Mouse (Mus musculus): ENCODE results near the gene Wdr34.
"Not testable (repeated sequence)": the region's sequence is repeated elsewhere in the genome, so short reads cannot be mapped to it uniquely, and the experiment has no call there.

Gene Wdr34

DNA sequence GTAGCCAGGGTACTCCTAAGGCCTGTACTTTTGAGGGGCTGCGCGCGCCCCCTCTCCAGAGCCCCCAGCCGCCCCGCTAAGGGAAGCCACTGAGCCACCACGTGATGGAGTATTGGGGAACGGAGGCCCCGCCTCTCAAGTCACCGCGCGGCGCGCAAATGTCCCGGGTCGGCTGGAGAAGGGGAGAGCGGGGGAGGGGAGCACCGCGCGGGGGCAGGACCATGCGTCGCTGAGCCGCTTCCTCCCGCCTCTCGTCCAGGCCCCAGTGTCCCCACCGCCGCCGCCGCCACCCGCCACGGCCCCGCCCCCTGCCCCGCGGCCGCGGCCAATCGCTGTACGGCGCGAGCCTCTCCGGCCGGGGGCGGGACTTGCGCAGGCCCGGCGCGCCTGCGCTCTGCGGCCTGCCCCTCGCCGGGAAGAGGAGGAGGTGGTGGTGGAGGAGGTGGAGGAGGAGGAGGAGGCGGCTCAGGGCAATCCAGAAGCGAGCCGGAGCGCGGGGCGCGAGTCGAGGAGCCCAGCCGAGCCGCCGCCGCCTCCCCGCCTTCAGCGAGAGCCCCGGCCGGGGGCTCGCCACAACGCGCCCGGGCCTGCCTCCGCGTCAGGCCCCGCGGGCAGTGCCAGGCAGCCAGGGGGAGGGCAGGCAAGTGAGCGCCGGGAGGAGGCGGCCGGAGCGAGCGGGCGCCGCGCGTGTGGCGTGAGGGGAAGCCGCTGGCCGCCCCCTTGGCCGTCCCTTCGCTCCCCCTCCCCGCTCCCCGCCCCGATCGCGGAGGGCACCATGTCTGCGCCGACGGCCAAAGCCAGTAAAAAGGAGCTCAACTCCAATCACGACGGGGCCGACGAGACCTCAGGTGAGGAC, 17.6 kb upstream of the Wdr34 start:
- DNase-seq (ENCODE audit: extremely low spot score), result peak; percentile 98

DNA sequence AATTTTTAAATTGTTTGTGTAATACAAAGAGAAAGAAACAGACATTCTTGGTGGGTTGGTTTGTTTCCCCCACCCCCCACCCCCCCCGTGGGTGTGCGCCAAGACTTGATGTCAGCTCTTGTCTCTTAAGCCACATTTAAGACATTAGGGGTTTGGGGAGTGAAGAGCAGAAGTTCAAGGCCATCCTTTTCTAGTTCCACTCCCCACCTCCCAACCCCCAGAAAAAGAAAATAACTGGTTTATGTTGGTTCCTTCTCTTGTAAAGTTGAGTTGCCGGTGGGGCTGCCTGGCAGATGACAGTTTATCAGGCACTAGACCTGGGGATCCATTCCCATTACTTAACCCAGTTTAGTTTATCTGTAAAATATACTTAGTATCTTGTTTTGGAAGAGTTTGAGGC, 15.6 kb upstream of the Wdr34 start:
- no peak for DNase-seq (ENCODE audit: extremely low spot score)

DNA sequence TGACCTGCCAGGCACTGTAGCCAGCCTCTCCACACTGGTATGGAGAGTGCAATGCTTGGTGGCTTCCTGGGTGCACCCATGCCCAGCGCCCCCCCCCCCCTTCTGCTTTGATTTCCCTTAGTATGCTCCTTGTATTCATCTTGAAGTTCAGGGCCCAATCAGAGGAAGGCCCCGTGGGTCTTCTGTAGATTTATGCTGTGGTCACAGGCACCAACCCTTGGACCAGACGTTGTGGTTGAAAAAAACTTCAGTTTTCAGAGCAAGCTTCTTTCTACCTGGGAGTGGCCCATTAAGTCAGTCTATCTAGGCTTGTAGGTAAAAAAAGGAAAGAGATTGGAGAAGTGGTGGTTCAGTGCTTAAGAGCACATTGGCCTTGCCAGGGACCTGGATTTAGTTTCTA, 15.1 kb upstream of the Wdr34 start:
- no peak for DNase-seq (ENCODE audit: extremely low spot score)

DNA sequence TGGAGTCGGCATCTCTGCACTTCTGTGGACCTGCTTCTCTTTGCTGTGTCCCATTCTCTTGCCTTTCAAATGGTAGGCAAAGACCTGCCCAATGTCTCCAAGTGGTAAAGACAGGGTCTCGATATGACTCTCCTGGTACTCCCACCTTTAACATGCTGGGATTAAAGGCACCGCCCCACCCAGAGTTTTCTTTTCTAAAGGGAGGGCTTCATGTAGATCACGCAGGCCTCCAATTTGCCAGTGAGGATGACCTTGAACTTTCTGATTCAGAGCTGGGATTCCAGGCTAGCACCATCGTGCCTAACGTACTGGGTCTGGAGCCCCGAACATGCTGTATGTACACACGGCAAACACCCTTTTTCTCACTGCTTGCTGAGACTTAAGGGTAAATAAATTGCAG, 14.6 kb upstream of the Wdr34 start:
- DNase-seq (ENCODE audit: extremely low spot score), result peak; percentile 25

DNA sequence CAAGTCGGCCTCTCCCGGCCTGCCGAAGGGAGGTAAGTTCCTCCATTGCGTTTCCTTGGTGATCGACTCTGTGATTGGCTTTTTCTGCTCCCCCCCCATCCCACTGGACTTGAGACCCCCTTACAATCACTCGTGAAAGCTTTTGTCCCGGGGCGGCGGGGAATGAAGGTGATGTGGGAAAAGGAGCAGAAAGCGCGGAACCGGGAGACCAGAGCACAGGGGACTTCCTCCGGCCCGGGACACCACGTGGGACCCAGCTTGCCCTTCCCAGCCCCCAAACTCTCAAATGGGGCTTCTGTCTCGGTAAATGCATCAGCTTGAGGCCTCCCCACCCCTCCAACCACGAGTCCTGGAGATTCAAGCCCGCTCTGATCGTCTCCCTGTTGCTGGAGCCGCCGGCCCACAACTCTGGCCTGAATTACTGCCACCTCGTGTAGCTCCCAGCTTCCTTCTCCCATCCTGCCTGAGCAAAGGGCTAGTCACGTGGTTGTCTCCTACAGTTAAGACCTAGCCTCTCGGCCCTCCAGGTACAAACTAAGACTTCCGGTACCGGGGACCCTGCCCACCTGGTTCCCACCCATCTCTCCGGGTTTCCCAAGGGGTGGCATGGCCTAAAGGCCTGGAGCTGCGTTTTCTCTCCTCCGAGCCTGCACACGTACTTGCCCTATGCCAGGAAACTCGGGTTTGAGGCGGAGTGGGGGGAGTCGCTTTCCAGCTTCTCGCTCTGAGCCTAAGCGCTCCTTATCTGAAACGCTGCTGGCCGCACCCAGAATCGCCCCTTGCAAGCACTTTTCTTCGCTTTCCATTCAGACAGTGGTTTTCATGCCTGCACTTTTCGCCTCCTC, 13.8 kb upstream of the Wdr34 start:
- peak; percentile 87 for DNase-seq (ENCODE audit: extremely low spot score)

DNA sequence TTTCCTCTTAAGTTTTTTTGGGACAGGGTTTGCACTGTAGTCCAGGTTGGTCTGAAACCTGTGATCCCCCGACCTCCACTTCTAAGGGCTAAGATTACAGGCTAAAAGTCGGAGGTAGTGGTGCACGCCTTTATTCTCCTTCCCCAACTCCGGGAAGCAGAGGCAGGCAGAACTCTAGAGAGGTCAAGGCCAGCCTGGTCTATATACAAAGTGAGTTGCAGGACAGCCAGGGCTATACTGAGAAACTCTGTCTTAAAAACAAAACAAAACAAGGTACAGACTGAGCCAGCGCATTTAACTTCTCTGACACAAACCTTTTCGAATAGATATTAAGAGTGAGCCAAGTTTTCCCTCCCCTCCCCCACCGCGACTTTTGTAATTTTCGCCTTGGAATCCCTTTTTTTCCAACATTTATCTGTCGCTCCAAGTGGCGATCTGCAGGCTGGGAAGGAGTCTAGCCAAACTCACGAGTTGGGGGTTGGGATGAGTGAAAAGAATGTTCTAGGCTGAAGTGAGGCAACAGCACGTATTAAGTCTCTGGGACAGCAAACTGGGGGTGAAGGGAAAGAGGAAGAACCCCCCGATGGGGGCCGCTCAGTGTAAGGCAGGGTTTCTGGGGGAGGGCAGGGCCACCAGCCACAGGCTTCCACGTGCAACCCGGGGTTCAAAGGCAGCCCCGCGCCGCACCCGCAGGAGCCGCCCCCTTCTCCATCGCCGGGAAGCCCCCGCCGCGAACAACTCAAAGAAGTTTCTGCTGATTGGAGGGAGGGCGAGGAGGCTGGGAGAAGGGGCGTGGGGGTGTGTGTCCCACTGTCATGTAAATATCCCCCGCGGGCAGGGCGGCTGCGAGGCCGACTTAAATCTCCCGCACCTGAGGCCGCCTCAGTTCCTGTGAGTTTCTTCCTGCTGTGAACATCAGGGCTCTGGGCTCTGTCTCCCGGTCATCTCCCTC, 12.8 kb upstream of the Wdr34 start:
- peak; percentile 89 for DNase-seq (ENCODE audit: extremely low spot score)

DNA sequence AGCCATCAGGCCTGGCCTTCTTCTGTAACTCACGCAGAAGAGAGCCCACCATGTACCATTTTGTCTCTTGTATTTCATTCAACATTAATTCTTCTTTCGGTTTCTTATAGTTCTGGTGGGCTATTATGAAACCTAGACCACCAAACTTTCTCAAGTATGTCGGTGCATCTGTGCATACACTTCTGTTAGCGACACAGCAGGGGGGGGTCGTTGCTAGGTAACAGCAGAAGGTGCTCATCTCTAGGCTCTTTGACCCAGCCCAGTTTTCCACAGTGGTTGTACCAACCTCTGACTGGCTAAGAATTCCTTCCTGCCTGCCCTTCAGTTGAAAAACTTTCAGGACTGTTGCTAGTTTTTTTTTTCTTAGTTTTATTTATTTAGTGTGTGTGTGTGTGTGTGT, 9.7 kb upstream of the Wdr34 start:
- peak; percentile 37 for DNase-seq (ENCODE audit: extremely low spot score)

DNA sequence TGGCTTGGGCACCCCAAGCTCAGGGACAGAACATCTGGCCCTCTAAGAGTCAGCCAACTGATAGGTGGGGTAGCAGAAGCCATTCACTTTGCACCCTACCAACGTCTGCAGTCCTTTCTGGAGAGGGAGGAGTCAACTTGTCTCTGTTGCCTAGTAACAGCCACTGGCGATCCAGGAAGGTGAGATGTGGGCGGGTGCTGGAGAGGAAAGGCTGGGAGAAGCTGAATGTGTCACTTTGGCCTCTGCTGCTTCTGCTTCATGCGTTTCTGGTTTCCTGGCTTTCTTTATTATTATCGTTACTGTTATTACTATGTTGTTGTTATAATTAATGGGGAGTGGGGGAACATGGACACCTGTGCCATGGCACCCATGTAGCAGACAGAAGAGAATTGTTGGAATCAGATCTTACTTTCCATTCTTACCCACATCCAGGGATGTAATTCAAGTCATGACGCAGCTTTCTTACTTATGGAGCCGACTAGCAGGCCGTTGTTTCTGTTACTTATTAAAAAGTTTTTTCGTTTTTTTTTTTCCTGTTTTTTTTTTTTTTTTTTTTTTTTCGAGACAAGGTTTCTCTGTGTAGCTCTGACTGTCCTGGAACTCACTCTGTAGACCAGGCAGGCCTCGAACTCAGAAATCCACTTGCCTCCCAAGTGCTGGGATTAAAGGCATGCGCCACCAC, 8.7 kb upstream of the Wdr34 start, which contains the start of gene Set:
TSS of gene Set (plus strand) at position 156 of the 682 bp plus-strand sequence.
- no peak for DNase-seq (ENCODE audit: extremely low spot score)

DNA sequence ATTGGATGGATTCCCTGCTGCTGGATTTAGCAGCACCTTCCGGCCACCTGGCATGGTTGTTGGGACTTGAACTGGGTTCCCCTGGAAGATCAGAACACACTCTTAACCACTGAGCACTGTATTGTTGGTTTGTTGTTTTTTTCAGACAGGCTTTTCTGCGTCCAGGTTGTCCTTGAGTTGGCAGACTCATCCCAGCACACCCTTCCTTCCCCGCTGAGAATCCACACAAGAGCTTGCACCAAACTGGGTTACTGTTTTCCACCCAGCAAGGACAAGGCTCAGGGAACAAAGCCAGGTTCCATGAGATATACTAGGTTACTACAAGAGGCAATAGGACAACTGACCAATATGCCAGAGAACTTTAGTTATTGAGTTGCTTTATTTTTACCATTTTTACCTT, 8.1 kb upstream of the Wdr34 start:
- no peak for DNase-seq (ENCODE audit: extremely low spot score)

DNA sequence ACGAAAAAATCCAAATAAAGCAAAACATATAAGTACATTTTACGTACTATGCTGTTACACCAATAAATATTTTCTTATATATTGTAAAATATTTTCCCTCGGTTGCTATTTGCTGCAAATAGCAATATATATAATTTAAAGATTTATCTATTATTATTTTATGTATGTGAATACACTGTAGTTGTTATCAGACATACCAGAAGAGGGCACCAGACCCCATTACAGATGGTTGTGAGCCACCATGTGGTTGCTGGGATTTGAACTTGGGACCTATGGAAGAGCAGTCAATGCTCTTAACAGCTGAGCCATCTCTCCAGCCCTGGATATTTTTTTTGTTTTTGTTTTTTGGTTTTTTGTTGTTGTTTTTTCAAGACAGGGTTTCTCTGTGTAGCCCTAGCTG, 6.6 kb upstream of the Wdr34 start:
- not testable (repeated sequence) for DNase-seq (ENCODE audit: extremely low spot score)

DNA sequence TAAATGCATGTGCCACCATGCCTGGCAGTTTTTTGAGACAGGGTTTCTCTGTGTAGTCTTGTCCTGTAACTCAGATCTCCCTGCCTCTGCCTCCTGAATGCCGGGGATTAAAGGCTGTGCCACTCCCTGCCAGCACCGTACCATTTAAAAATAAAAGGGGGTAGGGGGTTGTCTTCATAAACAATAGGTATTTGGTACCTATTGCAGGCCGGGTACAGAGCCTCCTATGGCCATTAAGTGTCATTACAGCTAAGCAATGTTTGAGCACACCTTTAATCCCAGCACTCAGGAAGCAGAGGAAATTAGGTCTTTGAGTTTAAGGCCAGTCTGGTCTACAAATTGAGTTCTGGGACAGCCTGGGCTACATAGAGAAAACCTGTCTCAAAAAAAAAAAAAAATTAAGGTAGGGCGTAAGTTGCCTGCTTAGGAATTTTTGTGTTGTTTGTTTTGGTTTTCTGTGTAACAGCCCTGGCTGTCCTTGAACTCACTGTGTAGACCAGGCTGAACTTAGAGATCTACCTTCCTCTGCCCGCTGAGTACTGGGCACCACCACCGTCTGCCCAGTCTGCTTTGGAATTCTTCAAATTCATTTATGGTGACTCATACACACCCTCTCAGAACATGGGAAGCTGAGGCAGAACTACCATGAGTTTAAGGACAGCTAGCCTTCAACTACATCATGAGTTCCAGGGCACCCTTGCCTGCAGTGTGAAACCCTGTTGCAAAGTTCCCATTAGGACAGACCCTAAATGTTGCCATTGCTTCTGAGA, 3.5 kb upstream of the Wdr34 start:
- no peak for DNase-seq (ENCODE audit: extremely low spot score)

DNA sequence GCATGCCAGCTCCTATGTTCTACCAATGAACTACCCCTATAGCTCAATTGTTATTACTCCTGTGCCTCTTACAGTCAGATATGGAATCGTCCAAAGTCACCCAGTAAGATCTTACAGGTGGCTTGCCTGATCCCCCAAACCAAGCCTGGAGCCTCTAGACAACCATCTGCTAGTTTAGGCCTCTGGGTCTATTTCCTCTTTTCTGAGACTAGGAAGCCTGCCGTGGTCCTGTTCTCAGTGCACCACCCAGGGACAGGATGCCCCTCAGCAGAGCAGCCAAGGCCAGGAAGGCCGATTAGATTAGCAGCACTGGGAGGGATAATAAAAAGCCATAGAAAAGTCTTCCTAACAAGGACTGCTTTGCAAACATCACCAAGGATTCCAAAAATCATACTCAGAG, 1.1 kb upstream of the Wdr34 start:
- no peak for DNase-seq (ENCODE audit: extremely low spot score)

DNA sequence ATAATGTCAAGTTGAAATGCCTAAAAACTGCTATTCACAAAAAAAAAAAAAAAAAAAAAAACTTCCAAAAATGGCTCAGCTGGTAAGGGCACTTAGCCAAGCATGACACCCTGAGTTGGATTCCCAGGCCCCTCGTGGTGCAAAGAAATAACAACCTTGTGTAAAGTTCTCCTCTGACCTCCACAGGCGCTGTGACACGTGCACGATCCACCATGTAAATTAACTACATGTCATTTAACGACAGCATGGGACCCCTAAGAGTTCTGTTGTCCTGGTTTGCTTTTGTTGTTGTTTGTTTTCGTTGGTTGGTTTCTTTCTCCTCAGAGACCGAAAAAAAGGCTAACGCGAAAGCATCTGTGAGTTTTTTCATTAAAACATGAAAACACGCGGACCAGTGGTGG, 580 bp downstream of the Wdr34 start:
- DNase-seq (ENCODE audit: extremely low spot score), result no peak

DNA sequence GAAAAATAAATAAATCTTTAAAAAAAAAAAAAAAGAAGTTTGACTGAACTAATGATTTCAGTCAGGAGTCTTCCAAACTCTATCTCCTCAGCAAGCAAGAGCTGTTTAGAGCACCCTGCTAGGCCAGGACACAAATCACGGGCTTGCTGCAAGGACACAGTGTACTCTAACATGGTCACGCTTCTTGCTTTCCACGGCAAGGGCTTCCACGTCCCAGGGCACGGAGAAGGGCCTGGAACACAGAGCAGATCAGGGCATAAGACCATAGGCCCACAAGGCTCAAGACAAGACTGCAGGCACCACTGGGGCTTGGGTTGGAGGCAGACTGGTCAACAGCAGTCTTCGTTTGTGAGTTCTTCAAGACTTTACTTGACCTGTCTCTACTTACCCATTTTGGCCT, 1.6 kb downstream of the Wdr34 start:
- no peak for DNase-seq (ENCODE audit: extremely low spot score)

DNA sequence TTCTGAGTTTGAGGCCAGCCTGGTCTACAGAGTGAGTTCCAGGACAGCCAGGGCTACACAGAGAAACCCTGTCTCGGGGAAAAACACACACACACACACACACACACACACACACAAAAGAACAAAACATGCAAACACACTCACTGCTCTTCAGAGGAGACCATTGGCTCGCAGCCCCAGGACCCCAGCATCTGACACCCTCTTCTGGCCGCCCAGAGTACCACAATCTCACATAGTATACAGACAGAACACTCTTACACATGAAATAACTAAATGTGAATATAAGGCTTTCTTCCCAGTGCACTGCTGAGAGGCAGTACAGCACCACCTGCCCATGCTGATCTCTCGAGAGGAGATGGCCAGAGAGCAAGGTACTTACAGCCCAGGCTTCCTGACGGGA, 4.1 kb downstream of the Wdr34 start:
- no peak for DNase-seq (ENCODE audit: extremely low spot score)

DNA sequence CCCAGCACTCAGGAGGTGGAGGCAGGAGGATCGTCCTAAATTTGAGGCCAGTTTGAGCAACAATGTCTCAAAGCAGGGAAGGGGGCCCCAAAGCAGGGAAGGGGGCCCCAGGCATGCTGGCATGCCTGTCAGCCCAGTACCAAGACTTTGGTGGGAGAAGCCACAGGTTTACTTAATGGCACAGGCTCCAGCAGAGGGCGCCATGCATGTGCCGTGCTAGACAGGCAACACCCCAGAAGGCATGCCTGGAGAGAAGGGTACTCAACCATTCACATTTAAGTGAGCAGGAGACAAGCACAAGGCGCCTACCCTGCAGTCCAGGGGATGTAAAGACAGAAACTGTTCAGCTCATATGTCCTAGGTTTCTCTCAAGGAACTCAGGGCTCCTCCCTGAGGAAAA, 6.2 kb downstream of the Wdr34 start:
- DNase-seq (ENCODE audit: extremely low spot score), result peak; percentile 76

DNA sequence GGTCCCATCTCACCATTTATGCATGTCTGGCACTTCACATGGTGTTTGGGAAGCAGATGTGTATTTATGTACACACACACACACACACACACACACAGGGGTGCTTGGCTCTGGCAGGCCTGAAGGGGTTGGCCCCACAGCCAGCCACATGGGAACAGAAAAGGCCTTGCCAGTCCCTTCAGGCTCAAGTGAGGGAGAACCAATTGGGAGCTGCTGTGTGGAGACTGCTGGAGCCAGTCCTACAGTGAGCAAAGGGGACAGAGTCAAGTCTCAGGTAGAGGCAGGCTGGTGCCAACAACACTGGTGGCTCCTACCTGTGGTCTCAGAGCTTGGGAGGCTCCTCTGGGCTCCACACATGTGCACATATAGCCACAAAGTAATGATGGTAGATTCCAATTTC, 9.0 kb downstream of the Wdr34 start:
- DNase-seq (ENCODE audit: extremely low spot score), result no peak

DNA sequence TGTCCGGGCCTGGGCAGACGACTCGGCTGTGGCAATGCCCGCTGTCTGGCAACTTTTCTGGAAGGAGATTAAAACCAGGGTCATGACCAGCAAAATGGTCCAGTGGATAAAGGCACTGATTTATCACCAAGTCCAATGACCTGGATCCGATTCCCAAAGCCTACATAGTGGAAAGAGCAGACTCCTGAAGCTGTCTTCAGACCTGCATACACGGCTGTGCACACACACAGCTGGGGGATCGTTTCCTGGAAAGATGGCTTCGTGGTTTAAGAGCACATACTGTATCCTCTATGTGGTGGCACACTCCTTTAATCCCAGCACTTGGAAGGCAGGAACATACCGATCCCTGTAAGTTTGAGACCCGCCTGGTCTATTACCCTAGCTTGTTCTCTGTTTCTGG, 10.3 kb downstream of the Wdr34 start:
- no peak for DNase-seq (ENCODE audit: extremely low spot score)

DNA sequence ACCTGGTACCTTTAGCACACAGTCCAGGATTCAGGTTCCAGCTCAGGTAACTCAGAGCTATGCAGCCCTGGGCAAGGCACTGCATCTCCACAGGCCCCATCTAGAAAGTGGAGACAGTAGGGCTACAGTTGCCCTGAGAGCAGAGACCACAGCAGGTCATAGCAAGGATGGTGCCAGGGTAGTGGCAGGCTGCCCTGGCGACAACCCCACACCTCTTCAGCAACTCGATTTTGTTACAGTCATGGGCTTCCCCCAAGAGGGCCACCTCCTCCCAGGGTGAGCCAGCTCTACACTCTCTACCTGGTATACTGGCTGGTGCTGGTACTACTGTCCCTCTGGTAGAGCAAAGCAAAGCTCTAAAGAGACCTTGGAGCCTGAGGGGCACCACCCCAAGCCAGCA, 10.9 kb downstream of the Wdr34 start:
- DNase-seq (ENCODE audit: extremely low spot score), result no peak

DNA sequence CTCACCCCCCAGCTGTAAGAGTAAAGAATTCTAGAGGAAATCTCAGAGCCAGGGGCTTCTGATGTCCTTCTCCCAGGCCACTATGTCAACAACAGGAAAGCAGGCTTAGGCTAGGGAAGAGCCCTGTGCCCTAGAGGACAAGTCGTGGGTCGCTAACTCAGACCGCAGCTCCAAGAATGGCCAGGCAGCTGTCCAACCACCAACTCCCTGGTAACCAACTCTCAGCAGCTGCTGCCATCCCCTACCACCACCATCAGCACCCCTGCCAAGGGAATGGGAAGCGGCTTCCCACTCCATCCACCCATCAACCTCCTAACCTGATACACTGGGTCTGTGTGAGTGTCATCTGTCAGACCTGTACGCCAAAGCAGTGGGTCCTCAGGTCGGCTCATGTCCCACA, 15.7 kb downstream of the Wdr34 start:
- DNase-seq (ENCODE audit: extremely low spot score), result no peak
